Mouse (Mus musculus) small intestine, adult 2 months (tissue): ENCODE data around the gene Rpl10a.

Experiments
- CTCF ChIP-seq: fragments of 200-500 bp; IDR thresholded peaks from 2 replicates; pipeline ENCODE4 v1.5.1; 2012; ENCODE audit warnings: low read depth, mild to moderate bottlenecking, control low read depth, inconsistent platforms, low read length, moderate library complexity, mixed read lengths; ENCODE audit not compliant: insufficient replicate concordance, insufficient read length; ENCODE audit errors: extremely low read depth
- POLR2A ChIP-seq: fragments of 200-500 bp; IDR thresholded peaks from 2 replicates; pipeline ENCODE4 v1.6.1; 2012; ENCODE audit warnings: low read depth, mild to moderate bottlenecking, control low read depth, inconsistent platforms, low read length, moderate library complexity

DNA sequence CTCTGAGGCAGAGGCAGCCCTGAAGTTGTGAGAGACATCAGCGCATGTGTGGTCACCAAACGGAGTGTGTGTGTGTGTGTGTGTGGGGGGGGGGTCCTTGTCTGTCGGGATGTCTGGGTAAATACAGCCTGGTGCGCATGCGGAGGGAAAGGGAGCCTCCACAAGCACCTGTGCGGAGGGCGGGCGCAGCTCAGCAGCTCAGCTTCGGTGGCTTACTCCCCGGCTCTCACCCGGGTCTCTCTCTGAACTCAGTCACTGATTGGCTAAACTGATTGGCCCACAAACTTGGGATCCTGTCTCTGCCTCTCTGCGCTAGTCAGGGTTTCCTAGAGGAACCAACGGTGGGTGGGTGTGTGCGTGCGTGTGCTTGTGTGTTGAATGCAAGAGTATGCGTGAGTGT is 46.2 kb downstream of the Rpl10a start:
- no peak for TF ChIP-seq CTCF
- TF ChIP-seq POLR2A, result no peak
